Mouse (Mus musculus) activated CD4-positive, CD25-positive, alpha-beta regulatory T cell (primary cell): ENCODE data around the gene Tufm. TPM values are rescaled to one million over a fixed set of nuclear protein-coding genes. Genes with fewer than 3 reads are reported as not detected.

Experiments
- polyA plus RNA-seq, 2 experiments: library from polyadenylated mRNA; unstranded; fragments of 100-300 nt; shearing (Covaris generic); gene quantifications; one replicate each; pipeline ENCODE4 v1.2.1; 2017

Gene Tufm
- polyA plus RNA-seq = 100 to 1,000 TPM in 1 of 2 experiments, 10 to 100 TPM in 1; 97.6 to 106 TPM

DNA sequence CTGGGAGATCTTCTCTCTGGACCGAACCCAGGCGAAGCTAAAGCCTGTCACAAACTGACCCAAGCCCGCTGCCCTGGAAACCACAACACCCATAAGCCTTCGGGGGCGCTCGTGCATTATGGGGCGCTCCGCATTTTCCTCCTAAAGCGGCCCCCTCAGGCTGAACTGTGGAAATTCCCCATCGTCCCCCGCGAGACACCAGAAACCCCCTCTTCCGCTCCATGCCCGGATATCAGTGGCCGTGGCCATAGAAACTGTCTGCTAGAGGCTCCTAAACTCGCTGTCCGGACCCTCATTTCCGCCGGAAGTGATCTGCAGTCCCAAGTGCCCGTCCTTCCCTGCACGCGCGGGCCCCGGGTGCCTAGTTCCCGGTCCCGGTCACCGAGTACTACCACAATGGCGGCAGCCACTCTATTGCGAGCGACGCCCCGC, at the start of gene Tufm:
Gene Tufm, plus strand, starts transcription at position 310 of the 432 bp plus-strand sequence.

GRCm38 (mm10) chr7:126463004-126463403, 24.2 kb upstream of the Tufm start, which contains the start of gene Atp2a1:
Gene Atp2a1 (minus strand): TSS chr7:126463108.

DNA sequence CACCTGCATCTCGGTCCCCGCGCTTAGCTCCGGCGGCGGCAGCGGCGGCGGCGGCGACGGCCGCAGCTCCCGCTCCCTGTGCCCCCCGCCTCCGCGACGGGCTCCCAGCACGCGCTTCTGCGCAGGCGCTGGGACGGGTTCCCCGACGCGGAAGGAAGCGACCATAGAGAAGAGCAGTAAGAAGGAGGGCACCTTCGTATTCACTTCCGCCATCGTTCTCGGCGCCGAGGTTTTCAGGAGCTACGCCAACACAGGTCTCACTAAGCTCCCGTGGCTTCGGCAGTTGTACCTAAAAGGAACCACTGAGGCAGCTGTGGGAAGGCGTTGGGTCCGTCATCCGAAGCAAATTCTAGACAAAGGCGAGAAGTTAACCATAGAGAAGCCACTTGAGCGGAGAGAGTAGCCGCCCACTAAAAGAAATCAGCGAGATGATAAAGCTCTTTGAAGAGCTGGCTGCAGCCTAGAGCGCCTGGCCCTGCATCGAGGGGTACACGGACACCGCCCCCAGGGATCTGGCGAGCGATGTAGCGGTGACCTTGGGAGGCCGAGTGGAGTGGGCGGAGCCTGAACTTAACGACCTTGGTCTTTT, 12.1 kb upstream of the Tufm start, which contains the start of gene Sh2b1:
Gene Sh2b1, minus strand, starts transcription at position 432 of the 589 bp plus-strand sequence.

DNA sequence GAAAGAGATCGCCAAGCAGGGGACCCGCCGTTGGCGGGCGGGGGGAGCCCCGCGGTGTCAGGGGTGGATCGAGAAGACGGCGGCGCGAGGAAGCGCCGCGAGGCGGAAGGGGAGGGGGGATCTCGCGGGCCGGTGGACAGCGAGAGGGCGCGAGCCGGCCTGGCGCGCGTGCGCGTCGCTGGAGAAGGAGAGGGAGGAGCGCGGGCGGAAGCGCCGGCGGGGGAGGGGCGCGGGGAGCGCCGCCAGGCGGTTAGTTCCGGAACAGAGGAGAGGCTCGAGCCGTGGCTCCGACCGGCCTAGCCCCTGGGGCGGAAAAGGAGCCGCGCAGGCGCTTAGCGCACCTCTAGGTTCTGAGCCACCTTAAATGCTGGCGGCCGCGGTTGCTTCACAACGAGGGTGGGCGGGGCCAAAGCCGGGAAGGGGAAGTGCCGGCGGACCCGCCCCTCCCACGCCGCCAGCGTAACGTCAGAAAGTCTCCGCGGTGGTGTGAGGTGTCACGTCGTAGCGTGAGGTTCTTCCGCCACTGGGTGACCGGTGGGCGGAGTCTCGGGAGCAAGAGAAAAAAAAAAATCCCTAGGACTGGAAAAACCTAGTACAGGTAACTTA, 16.2 kb downstream of the Tufm start, which contains the start of gene Atxn2l:
Gene Atxn2l, minus strand, starts transcription at position 165 of the 606 bp plus-strand sequence.

Other genes starting within 250 kb of the Tufm start
- gene Sbk1, start 214.7 kb upstream of the Tufm start, polyA plus RNA-seq = 10 to 100 TPM; 39.1 to 41.3 TPM
- 100 to 1,000 TPM; 699 to 796 TPM for gene Lat, start 117.8 kb upstream of the Tufm start, polyA plus RNA-seq
- gene Spns1, start 109.9 kb upstream of the Tufm start, polyA plus RNA-seq = 10 to 100 TPM; 43.1 to 44.7 TPM
- 1 to 10 TPM; 4.7 to 6.0 TPM for gene Nfatc2ip, start 90.6 kb upstream of the Tufm start, polyA plus RNA-seq
- gene Cd19, start 72.5 kb upstream of the Tufm start, polyA plus RNA-seq = 1 to 10 TPM; 2.7 to 6.1 TPM
- 10 to 100 TPM; 43.4 to 61.1 TPM for gene Rabep2, start 58.6 kb upstream of the Tufm start, polyA plus RNA-seq
- under 1 TPM; 0.60 to 0.97 TPM for gene Atp2a1, start 24.3 kb upstream of the Tufm start, polyA plus RNA-seq
- gene Sh2b1, start 11.9 kb upstream of the Tufm start, polyA plus RNA-seq = 10 to 100 TPM; 36.2 to 52.7 TPM
- gene Atxn2l, start 16.1 kb downstream of the Tufm start, polyA plus RNA-seq = 100 to 1,000 TPM in 1 of 2 experiments, 10 to 100 TPM in 1; 94.3 to 103 TPM
- 100 to 1,000 TPM; 180 to 184 TPM for gene Eif3c, start 79.0 kb downstream of the Tufm start, polyA plus RNA-seq
- gene Apobr, start 97.6 kb downstream of the Tufm start, polyA plus RNA-seq = 1 to 10 TPM in 1 of 2 experiments, under 1 TPM in 1; 0.98 to 4.1 TPM
- 100 to 1,000 TPM in 1 of 2 experiments, 10 to 100 TPM in 1; 50.3 to 115 TPM for gene Cln3, start 98.5 kb downstream of the Tufm start, polyA plus RNA-seq
- gene Il27, start 107.6 kb downstream of the Tufm start, polyA plus RNA-seq = under 1 TPM in 1 of 2 experiments, not detected in 1; 0.17 TPM
- 1 to 10 TPM in 1 of 2 experiments, not detected in 1; 1.3 TPM for gene Nupr1, start 143.5 kb downstream of the Tufm start, polyA plus RNA-seq
- 10 to 100 TPM; 83.9 to 89.3 TPM for gene Sgf29, start 161.9 kb downstream of the Tufm start, polyA plus RNA-seq
- 1 to 10 TPM in 1 of 2 experiments, under 1 TPM in 1; 0.76 to 1.8 TPM for gene Sult1a1, start 189.1 kb downstream of the Tufm start, polyA plus RNA-seq
- 100 to 1,000 TPM; 111 to 133 TPM for gene Bola2, start 208.0 kb downstream of the Tufm start, polyA plus RNA-seq
- gene Slx1b, start 208.4 kb downstream of the Tufm start, polyA plus RNA-seq = 10 to 100 TPM in 1 of 2 experiments, 1 to 10 TPM in 1; 7.1 to 13.5 TPM
- 1,000 to 10,000 TPM; 3,096 to 3,488 TPM for gene Coro1a, start 220.4 kb downstream of the Tufm start, polyA plus RNA-seq